Comparison of ENCODE assay signal across 7 mouse cellular contexts in genomic region chr14:61360131-61360980, GRCm38 (mm10). TPM values are rescaled to one million over a fixed set of nuclear protein-coding genes. Genes with fewer than 3 reads are reported as not detected.
DNase-seq lines count a peak whose midpoint lies in the region; ATAC-seq and TF ChIP-seq lines count a peak whose summit lies in the region.

Gene Ebpl, minus strand, starts transcription at chr14:61360439.

- ATAC-seq in embryonic facial prominence, embryonic 12.5 days (ENCODE audit: insufficient number of reproducible peaks, insufficient read depth, low FRiP score, low TSS enrichment): peak; percentile 91
- peak; percentile 95 for ATAC-seq in limb, embryonic 13.5 days (ENCODE audit: low FRiP score, low read depth)
- ATAC-seq in midbrain, embryonic 16.5 days: peak; percentile 96

- WGBS in embryonic facial prominence, embryonic 12.5 days: under 1% methylated on average over 40 of the region's 40 CpGs
- 2% methylated on average over 40 of the region's 40 CpGs for WGBS in heart, adult 2 months
- under 1% methylated on average over 40 of the region's 40 CpGs for WGBS in limb, embryonic 13.5 days
- whole genome bisulfite sequencing in midbrain, embryonic 16.5 days: under 1% methylated on average over 39 of the region's 40 CpGs

- H3K36me3 ChIP-seq in embryonic facial prominence, embryonic 12.5 days: no peaks in the 10 kb centered on the region
- H3K36me3 ChIP-seq in heart, adult 2 months (ENCODE audit: control insufficient read depth, insufficient read depth, low read length): no peaks in the 10 kb centered on the region
- peaks cover 5% of the 10 kb centered on the region; the same call in 1 of the 2 replicates for H3K36me3 ChIP-seq in limb, embryonic 13.5 days
- no peaks in the 10 kb centered on the region for H3K36me3 ChIP-seq in midbrain, embryonic 16.5 days (ENCODE audit: control insufficient read depth, insufficient read depth, low read length)

- DNase-seq in adrenal gland, postnatal 25 days: peak; percentile 94
- peak; percentile 95 to 96 for DNase-seq in heart, adult 2 months
- DNase-seq in kidney, adult 8-10 months: peak; percentile 91 to 92
- DNase-seq in spleen, postnatal 10 days (ENCODE audit: low spot score in 2 of 2): peak; percentile 84 to 91

- H3K4me1 ChIP-seq in embryonic facial prominence, embryonic 12.5 days: peaks cover 5% of the 10 kb centered on the region; the same call in 1 of the 2 replicates
- peaks cover 3% of the 10 kb centered on the region for H3K4me1 ChIP-seq in heart, adult 2 months (ENCODE audit: control insufficient read depth, insufficient read depth, low read length)
- H3K4me1 ChIP-seq in limb, embryonic 13.5 days: 0 out of 2 replicates have a peak, but pooled peaks cover 10% of the 10 kb centered on the region
- H3K4me1 ChIP-seq in midbrain, embryonic 16.5 days (ENCODE audit: control insufficient read depth, insufficient read depth, low read length): peaks cover 5% of the 10 kb centered on the region

- intact Hi-C loops in heart, adult 2 months (cut with DNase I): loop anchor here (2.0 kb wide), 1 partner anchor 78 kb away; the partner anchor contains the start of gene Kpna3

- peak within 1 kb of the TSS; percentile 64 for H3K4me3 ChIP-seq in embryonic facial prominence, embryonic 12.5 days
- H3K4me3 ChIP-seq in heart, adult 2 months: peak within 1 kb of the TSS; percentile 60
- peak within 1 kb of the TSS; percentile 69 for H3K4me3 ChIP-seq in limb, embryonic 13.5 days
- H3K4me3 ChIP-seq in midbrain, embryonic 16.5 days (ENCODE audit: low read depth, low read length): peak within 1 kb of the TSS; percentile 68

- H3K79me2 ChIP-seq in heart, adult 2 months (replicated peaks; ENCODE audit: control insufficient read depth, insufficient read depth, low read length): no peaks in the 10 kb centered on the region

- peak within 1 kb of the TSS; percentile 54 for H3K4me2 ChIP-seq in embryonic facial prominence, embryonic 12.5 days (replicated peaks)
- peak within 1 kb of the TSS; percentile 67 for H3K4me2 ChIP-seq in limb, embryonic 13.5 days (replicated peaks)
- H3K4me2 ChIP-seq in midbrain, embryonic 16.5 days (ENCODE audit: low read length): peak within 1 kb of the TSS; percentile 70

- H3K27me3 ChIP-seq in embryonic facial prominence, embryonic 12.5 days: no peaks in the 10 kb centered on the region
- H3K27me3 ChIP-seq in heart, adult 2 months (ENCODE audit: control insufficient read depth, insufficient read depth, low read length): no peaks in the 10 kb centered on the region
- H3K27me3 ChIP-seq in limb, embryonic 13.5 days: no peaks in the 10 kb centered on the region
- H3K27me3 ChIP-seq in midbrain, embryonic 16.5 days (ENCODE audit: control insufficient read depth, insufficient read depth, low read depth, low read length): no peaks in the 10 kb centered on the region

- no peaks in the 10 kb centered on the region for H3K9me3 ChIP-seq in embryonic facial prominence, embryonic 12.5 days
- no peaks in the 10 kb centered on the region for H3K9me3 ChIP-seq in limb, embryonic 13.5 days
- no peaks in the 10 kb centered on the region for H3K9me3 ChIP-seq in midbrain, embryonic 16.5 days (replicated peaks; ENCODE audit: control insufficient read depth, low read length, poor library complexity, severe bottlenecking)

- peak within 1 kb of the TSS; percentile 84 for H3K27ac ChIP-seq in embryonic facial prominence, embryonic 12.5 days
- H3K27ac ChIP-seq in heart, adult 2 months: peak within 1 kb of the TSS; percentile 76
- peak within 1 kb of the TSS; percentile 81 for H3K27ac ChIP-seq in limb, embryonic 13.5 days
- H3K27ac ChIP-seq in midbrain, embryonic 16.5 days (ENCODE audit: low read length): peak within 1 kb of the TSS; percentile 73

- H3K9ac ChIP-seq in embryonic facial prominence, embryonic 12.5 days: peak within 1 kb of the TSS; percentile 74
- H3K9ac ChIP-seq in heart, adult 2 months (ENCODE audit: low read depth, low read length): peak within 1 kb of the TSS; percentile 79
- H3K9ac ChIP-seq in limb, embryonic 13.5 days: peak within 1 kb of the TSS; percentile 78
- peak within 1 kb of the TSS; percentile 84 for H3K9ac ChIP-seq in midbrain, embryonic 16.5 days (ENCODE audit: low read depth, low read length)

- 0 out of 2 replicates have a peak, but pooled peaks have one; percentile 34 for TF ChIP-seq EP300 in heart, adult 2 months (IDR thresholded peaks at IDR 0.05; ENCODE audit: insufficient read depth, low read depth, low read length)

- TF ChIP-seq CTCF in heart, adult 2 months (IDR thresholded peaks at IDR 0.05): peak; percentile 42

- peak; percentile 70 for TF ChIP-seq POLR2A in heart, adult 2 months (IDR thresholded peaks at IDR 0.05; ENCODE audit: insufficient read depth, low read depth, low read length)

RNA-seq across cellular contexts. Expression of gene Ebpl, which starts in this region (rescaled TPM):
- total RNA-seq in adrenal gland, postnatal 25 days (2021): 3.2 and 4.5 TPM in 2 replicates
- polyA plus RNA-seq in embryonic facial prominence, embryonic 12.5 days (2016; fragmentation: Nextera tagmentation; extraction: Ambion mirVana): 13.9 and 14.3 TPM in 2 replicates
- 1 to 10 TPM in 1 of 2 experiments, under 1 TPM in 1; 0.98 to 1.2 TPM for total RNA-seq in heart, adult 2 months (2021)
- 1.0 and 1.3 TPM in 2 replicates for polyA plus RNA-seq in heart, adult 2 months (2012; rRNA removed)
- polyA plus RNA-seq in limb, embryonic 13.5 days (2015; fragmentation: Nextera tagmentation; extraction: Ambion mirVana): 13.0 and 14.7 TPM in 2 replicates
- polyA plus RNA-seq in midbrain, embryonic 16.5 days (2015; fragmentation: Nextera tagmentation; extraction: Ambion mirVana): 9.4 and 10.0 TPM in 2 replicates

Comparison
In these comparisons a context has a peak if more than half of its experiments do, and no peak if none do; other contexts are left out.
1. Peak in every context shown above with its lines: DNase-seq, ATAC-seq, H3K4me3 ChIP-seq and H3K27ac ChIP-seq.